ENCODE assay signal across 26 mouse cellular contexts in genomic region chr2:154633876-154634644, GRCm38 (mm10). TPM values are rescaled to one million over a fixed set of nuclear protein-coding genes. Genes with fewer than 3 reads are reported as not detected.
A peak's percentile ranks its signal among the peaks of the same experiment; 100 is the strongest.
DNase-seq lines count a peak whose midpoint lies in the region; ATAC-seq and TF ChIP-seq lines count a peak whose summit lies in the region.
"Had no signal": no experiment of that assay in that cellular context is flagged by ENCODE, and none has a peak within 500 bp of the region (broad histone marks: within the 10 kb centered on the region; RNA-seq: fewer than 3 reads in every experiment).

No protein-coding gene starts in this region.

- H3K9me3 ChIP-seq in liver, embryonic 12.5 days (replicated peaks) = peaks cover 8% of the 10 kb centered on the region

- TF ChIP-seq CTCF in spleen, adult 2 months (IDR thresholded peaks at IDR 0.05; ENCODE audit: extremely low read depth, insufficient read depth, insufficient read length, insufficient replicate concordance) = no peak

- peaks cover 14% of the 10 kb centered on the region for H3K36me3 ChIP-seq in spleen, adult 2 months (ENCODE audit: control insufficient read depth, insufficient read depth, low read length)
- H3K36me3 ChIP-seq in liver, embryonic 12.5 days = peaks cover 58% of the 10 kb centered on the region

- no peak for DNase-seq in spleen, adult 2 months (ENCODE audit: low read depth in 1 of 2, low spot score in 2 of 2)
- DNase-seq in spleen, adult 18-20 months = no peak
- peak; percentile 19 for DNase-seq in yolk sac, embryonic 10.5 days (ENCODE audit: low spot score)
- no peak for DNase-seq in adipocyte (ENCODE audit: low spot score)
- DNase-seq in layer of hippocampus, adult 8-10 months (ENCODE audit: low spot score in 2 of 2) = no peak
- DNase-seq: cerebellum, postnatal 14 days; gastrocnemius, adult 2 months; heart, adult 18-20 months; kidney, adult 8-10 months; lung, postnatal 14 days; right cerebral cortex, adult 18-20 months; thymus, adult 2 months had no signal

- H3K9ac ChIP-seq in liver, embryonic 12.5 days = peak overlapping the region; percentile 86

- WGBS in spleen, adult 2 months = 95% methylated on average over 9 of the region's 9 CpGs
- 75% methylated on average over 9 of the region's 9 CpGs for WGBS in liver, embryonic 12.5 days (ENCODE audit: insufficient replicate concordance)

- no peak overlapping the region for H3K4me3 ChIP-seq in spleen, adult 2 months (ENCODE audit: extremely low read depth, insufficient read depth, insufficient read length)
- peak overlapping the region; percentile 69 for H3K4me3 ChIP-seq in liver, embryonic 12.5 days
- H3K4me3 ChIP-seq: gastrocnemius, adult 2 months; megakaryocyte, embryonic 14.5 days had no signal

- no peaks in the 10 kb centered on the region for H3K4me1 ChIP-seq in spleen, adult 2 months (ENCODE audit: control insufficient read depth, insufficient read depth, insufficient read length)
- H3K4me1 ChIP-seq in liver, embryonic 12.5 days = peaks cover 58% of the 10 kb centered on the region
- H3K4me1 ChIP-seq: megakaryocyte, embryonic 14.5 days had no signal

- peak; percentile 48 for ATAC-seq in erythroid progenitor cell, adult 5-6 weeks (replicated peaks; ENCODE audit: low FRiP score, poor library complexity, severe bottlenecking)
- ATAC-seq in liver, embryonic 12.5 days = peak; percentile 51
- ATAC-seq: forebrain, embryonic 16.5 days; hindbrain, embryonic 16.5 days; midbrain, embryonic 16.5 days had no signal

- H3K27me3 ChIP-seq in spleen, adult 2 months (ENCODE audit: control insufficient read depth, insufficient read depth, low read length) = no peaks in the 10 kb centered on the region
- no peaks in the 10 kb centered on the region for H3K27me3 ChIP-seq in liver, embryonic 12.5 days (replicated peaks)
- H3K27me3 ChIP-seq: megakaryocyte, embryonic 14.5 days had no signal

- peak overlapping the region; percentile 33; the same call in 1 of the 2 replicates for H3K27ac ChIP-seq in spleen, adult 2 months (ENCODE audit: insufficient read depth, low read length)
- peak overlapping the region; percentile 100 for H3K27ac ChIP-seq in liver, embryonic 12.5 days
- H3K27ac ChIP-seq: gastrocnemius, adult 2 months had no signal

- no peak for TF ChIP-seq POLR2A in spleen, adult 2 months (IDR thresholded peaks at IDR 0.05; ENCODE audit: low read depth, low read length)

- H3K4me2 ChIP-seq in liver, embryonic 12.5 days = peak overlapping the region; percentile 72

RNA-seq across cellular contexts. Expression of gene Chmp4b, which starts 17.4 kb away (rescaled TPM):
- 52.8 and 63.3 TPM in 2 replicates for polyA plus RNA-seq in spleen, adult 2 months (2012; rRNA removed)
- total RNA-seq in erythroid progenitor cell, adult 5-6 weeks (2015; ENCODE audit: low replicate concordance) = 58.0 and 78.4 TPM in 2 replicates
- 45.3 and 70.0 TPM in 2 replicates for total RNA-seq in erythroid progenitor cell, adult 5-6 weeks (2017; ENCODE audit: low replicate concordance)
- 17.6 and 18.2 TPM in 2 replicates for polyA plus RNA-seq in liver, embryonic 12.5 days (2016; fragmentation: Nextera tagmentation; extraction: Ambion mirVana)
- total RNA-seq in layer of hippocampus, adult 8-10 months (2022) = 100 to 1,000 TPM; 206 to 234 (median 209) TPM

RNA-seq across cellular contexts. Expression of gene 4930519P11Rik, which starts 20.8 kb away (rescaled TPM):
- 0.80 and 1.4 TPM in 2 replicates for polyA plus RNA-seq in spleen, adult 2 months (2012; rRNA removed)
- 11.5 TPM in 1 of 2 replicates, not detected in the other for total RNA-seq in erythroid progenitor cell, adult 5-6 weeks (2015; ENCODE audit: low replicate concordance)
- not detected in 2 replicates for total RNA-seq in erythroid progenitor cell, adult 5-6 weeks (2017; ENCODE audit: low replicate concordance)
- polyA plus RNA-seq in liver, embryonic 12.5 days (2016; fragmentation: Nextera tagmentation; extraction: Ambion mirVana) = 0.45 TPM in 1 of 2 replicates, not detected in the other
- not detected for total RNA-seq in layer of hippocampus, adult 8-10 months (2022)
- total RNA-seq: adrenal gland, adult 18-20 months; gastrocnemius, adult 2 months; heart, postnatal 25 days; layer of hippocampus, postnatal 25 days; left cerebral cortex, postnatal 36 days; liver, adult 2 months; MEL had no signal
- polyA plus RNA-seq: forebrain, embryonic 16.5 days; large intestine, adult 2 months; neural tube, embryonic 11.5 days had no signal

RNA-seq across cellular contexts. Expression of gene Zfp341, which starts 21.0 kb away (rescaled TPM):
- polyA plus RNA-seq in spleen, adult 2 months (2012; rRNA removed) = 6.1 and 7.1 TPM in 2 replicates
- 3.2 and 3.8 TPM in 2 replicates for total RNA-seq in erythroid progenitor cell, adult 5-6 weeks (2015; ENCODE audit: low replicate concordance)
- total RNA-seq in erythroid progenitor cell, adult 5-6 weeks (2017; ENCODE audit: low replicate concordance) = 1.3 and 2.7 TPM in 2 replicates
- polyA plus RNA-seq in liver, embryonic 12.5 days (2016; fragmentation: Nextera tagmentation; extraction: Ambion mirVana) = 2.2 TPM in 2 replicates
- 10 to 100 TPM in 1 of 4 experiments, 1 to 10 TPM in 3; 8.6 to 10.8 (median 9.3) TPM for total RNA-seq in layer of hippocampus, adult 8-10 months (2022)

RNA-seq across cellular contexts. Expression of gene Pxmp4, which starts 30.6 kb away (rescaled TPM):
- 14.6 and 20.3 TPM in 2 replicates for polyA plus RNA-seq in spleen, adult 2 months (2012; rRNA removed)
- total RNA-seq in erythroid progenitor cell, adult 5-6 weeks (2015; ENCODE audit: low replicate concordance) = 15.5 and 22.7 TPM in 2 replicates
- 14.4 and 17.0 TPM in 2 replicates for total RNA-seq in erythroid progenitor cell, adult 5-6 weeks (2017; ENCODE audit: low replicate concordance)
- polyA plus RNA-seq in liver, embryonic 12.5 days (2016; fragmentation: Nextera tagmentation; extraction: Ambion mirVana) = 24.5 and 26.1 TPM in 2 replicates
- total RNA-seq in layer of hippocampus, adult 8-10 months (2022) = 10 to 100 TPM; 11.3 to 12.6 (median 11.7) TPM
